Mouse (Mus musculus) embryonic fibroblast, embryonic 13.5 days (primary cell): ENCODE data around the gene Lrrc8e.
A peak's percentile ranks its signal among the peaks of the same experiment; 100 is the strongest.

Experiments
- CTCF ChIP-seq: IDR thresholded peaks from 2 replicates; pipeline ENCODE4 v1.5.1; 2011; ENCODE audit warnings: mild to moderate bottlenecking, control low read depth, low read length, moderate library complexity, borderline replicate concordance; ENCODE audit not compliant: insufficient read depth
- POLR2A ChIP-seq: IDR thresholded peaks from 2 replicates; pipeline ENCODE4 v1.6.1; 2011; ENCODE audit warnings: low read depth, mild to moderate bottlenecking, control low read depth, low read length, moderate library complexity

GRCm38 (mm10) chr8:4254001-4254400 lies 27.4 kb downstream of the Lrrc8e start:
- TF ChIP-seq CTCF (peak; percentile 62; the same call in 1 of the 2 replicates), POLR2A (0 out of 2 replicates have a peak, but pooled peaks have one; percentile 1)
